Mouse (Mus musculus): ENCODE results near the gene Epha10.
"Not testable (repeated sequence)": the region's sequence is repeated elsewhere in the genome, so short reads cannot be mapped to it uniquely, and the experiment has no call there.

The Epha10 gene

DNA sequence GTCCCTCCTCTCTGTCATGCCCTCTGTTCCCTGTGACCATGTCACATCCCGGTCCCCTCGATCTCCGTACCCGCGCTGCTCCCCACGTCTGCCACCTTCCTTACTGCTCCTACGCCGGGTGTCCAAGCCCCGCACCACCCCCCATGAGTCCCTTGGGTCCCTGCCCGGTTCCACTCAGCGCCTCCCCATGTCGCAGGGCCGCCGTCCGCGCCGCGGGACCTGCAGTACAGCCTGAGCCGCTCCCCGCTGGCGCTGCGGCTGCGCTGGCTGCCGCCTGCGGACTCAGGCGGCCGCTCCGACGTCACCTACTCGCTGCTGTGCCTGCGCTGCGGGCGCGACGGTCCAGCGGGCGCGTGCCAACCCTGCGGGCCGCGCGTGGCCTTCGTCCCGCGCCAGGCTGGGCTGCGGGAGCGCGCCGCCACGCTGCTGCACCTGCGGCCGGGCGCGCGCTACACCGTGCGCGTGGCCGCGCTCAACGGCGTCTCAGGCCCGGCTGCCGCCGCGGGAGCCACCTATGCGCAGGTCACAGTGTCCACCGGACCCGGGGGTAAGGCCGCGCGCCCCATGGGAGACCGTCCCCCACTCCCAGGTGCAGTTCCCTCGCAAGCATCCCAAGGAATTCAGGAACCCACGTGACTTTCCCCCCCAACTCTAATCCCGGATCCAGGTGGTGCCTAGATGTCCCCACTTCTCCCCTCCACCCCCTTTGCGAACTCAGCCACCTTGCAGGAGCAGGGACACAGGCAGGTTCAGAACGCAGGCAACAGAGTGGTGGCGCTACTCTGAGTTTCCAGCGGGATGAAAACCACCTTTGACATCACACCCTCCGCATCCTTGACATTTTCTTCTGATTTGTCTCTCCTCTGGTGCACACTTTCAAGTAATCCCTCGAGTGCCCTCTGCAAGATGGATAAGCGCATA, 14.1 kb downstream of the Epha10 start:
- DNase-seq (ENCODE audit: low spot score in 2 of 2), result no peak

DNA sequence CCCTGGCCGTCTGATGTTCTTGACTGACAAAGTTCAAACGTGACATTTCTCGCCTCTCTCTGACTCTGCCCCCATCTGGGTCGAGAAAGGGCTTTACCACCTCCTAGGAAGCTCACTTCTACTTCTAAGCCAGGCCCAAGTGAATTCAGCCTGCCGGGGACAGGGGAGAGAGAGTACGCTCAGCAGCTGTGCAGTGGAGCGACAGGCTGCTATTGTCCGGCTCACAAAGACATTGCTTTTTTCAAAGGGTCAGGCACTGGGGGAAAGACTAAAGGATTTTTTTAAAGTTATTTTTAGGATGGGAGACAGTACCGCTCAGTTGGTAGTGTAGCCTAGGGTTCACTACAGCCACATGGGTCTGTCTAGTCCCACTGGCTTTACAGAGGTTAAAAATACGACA, 17.7 kb downstream of the Epha10 start:
- DNase-seq (ENCODE audit: low spot score in 2 of 2), result no peak

DNA sequence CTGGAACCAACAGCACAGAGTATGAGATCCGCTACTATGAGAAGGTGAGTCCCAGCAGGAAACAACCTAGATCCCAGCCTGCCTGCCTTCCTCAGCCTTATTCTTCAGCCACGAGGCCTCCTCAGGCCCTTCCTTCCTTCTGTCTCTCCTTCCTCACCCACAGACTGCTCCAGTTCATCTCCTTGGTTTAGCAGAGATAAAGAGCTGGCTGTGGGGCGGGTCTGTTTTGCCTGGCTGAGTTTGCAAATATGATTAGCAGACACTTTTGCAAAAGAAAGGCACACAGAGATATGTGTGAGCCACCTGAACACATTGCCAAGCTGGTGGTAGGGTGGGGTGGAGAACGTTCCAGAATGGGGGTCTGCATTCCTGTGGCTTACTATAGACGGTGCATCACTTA, 19.2 kb downstream of the Epha10 start:
- no peak for DNase-seq (ENCODE audit: low spot score in 2 of 2)

DNA sequence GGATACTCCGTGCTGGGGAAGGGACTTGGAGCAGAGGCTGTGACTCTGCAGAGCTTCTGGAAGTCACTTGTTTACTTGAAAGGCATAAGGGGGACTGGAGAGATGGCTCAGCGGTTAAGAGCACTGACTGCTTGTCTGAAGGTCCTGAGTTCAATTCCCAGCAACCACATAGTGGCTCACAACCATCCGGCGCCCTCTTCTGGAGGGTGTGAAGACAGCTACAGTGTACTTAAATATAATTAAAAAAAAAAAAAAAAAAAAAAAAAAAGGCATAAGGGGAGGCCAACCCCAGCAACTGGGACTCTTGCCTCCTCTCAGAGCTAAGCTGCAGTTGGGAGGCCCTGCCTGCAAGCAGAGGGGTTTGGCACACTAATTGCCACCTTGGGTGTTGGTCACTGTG, 24.7 kb downstream of the Epha10 start:
- DNase-seq (ENCODE audit: low spot score in 2 of 2), result no peak

GRCm38 (mm10) chr4:124905971-124906822, 25.5 kb downstream of the Epha10 start:
- no peak for DNase-seq (ENCODE audit: low spot score in 2 of 2)

GRCm38 (mm10) chr4:124928102-124928501, 47.4 kb downstream of the Epha10 start:
- no peak for DNase-seq (ENCODE audit: low spot score in 2 of 2)

DNA sequence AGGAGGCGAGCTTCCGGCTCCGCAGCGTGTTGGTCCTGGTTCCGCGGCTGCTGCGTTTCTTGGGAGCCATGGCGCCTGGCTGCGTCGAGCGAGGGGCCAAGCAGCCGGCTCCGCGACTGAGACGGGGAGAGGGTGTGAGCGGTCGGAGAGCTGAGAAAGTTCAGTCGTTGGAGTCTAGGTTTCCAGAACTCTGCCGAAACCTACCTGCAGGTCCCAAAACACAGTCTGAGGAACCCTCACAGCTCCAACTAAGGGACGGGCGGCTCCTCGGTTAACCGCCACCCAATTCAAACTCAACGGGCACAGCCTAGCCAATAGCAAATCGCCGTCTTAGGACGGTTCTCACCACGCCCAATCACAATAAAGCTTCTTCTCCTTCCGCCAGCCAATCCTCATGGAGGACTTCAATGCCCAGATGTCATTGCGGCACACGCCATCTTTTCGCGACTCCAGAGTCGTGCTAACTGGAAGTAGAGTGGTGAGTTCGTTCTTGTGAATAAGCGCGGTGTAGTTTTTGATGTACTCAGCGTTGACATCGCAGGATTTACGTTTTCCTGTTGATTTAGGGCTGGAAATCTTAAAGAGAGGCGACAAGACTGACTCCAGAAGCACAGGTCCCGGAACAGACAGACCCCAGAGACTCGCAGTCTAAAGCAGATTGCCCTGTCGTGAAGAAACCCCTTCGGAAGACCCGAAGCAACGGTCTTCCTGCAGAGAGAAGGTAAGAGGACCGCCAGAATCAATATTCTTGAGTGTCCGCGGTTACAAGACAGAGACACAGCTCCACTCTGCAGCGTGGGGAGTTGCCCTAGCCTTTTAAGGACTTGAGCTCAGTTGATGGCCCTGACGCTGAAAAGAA, 56.1 kb downstream of the Epha10 start, which contains the start of gene 9930104L06Rik:
Gene 9930104L06Rik, plus strand, starts transcription at position 436 of the 859 bp plus-strand sequence.
- peak; percentile 88 to 95 for DNase-seq (ENCODE audit: low spot score in 2 of 2)

- not testable (repeated sequence) for DNase-seq (ENCODE audit: low spot score in 2 of 2)
Measured at GRCm38 (mm10) chr4:124939211-124939610, 58.5 kb downstream of the Epha10 start, which contains the start of gene Cdca8. Cdca8 (minus strand) TSS chr4:124939311.

- DNase-seq (ENCODE audit: low spot score in 2 of 2), result peak; percentile 82 to 90
Measured at GRCm38 (mm10) chr4:124943022-124943421, 62.3 kb downstream of the Epha10 start.

DNA sequence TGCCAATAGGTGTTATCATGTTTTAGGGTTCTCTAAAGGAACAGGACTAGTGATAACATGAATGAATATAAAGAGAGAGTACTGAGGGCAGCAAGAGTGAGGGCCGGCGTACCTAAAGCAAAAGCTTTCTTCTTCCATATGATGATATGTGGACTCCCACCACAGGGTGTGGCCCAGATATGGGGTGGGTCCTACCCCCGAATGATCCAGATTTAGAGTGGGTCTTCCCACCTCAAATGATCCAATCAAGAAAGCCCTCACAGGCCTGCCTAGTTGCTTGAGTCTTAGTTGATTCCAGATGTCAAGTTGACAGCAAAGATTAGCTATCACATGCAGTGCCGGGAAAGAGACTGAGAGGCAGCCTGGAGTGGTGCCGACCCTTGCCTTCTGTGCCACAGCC, 63.1 kb downstream of the Epha10 start:
- DNase-seq (ENCODE audit: low spot score in 2 of 2), result no peak

DNA sequence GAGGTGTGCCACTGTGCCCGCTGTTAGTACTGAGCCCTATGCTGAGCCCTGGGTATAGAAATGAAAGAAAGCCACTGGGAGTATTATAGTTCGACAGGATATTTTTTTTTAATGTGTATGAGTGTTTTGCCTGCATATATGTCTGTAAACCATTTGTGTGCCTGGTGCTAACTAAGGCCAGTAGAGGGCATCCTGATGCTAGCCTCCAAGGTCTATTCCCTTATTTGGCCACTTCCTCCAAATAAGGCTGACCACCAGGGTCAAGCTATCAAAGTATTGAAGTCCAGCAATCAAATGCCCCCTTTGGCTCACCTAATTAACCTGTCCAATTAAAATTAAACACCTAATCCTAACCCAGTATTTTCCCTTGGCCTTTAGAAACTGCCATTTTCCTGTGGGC, 64.3 kb downstream of the Epha10 start:
- DNase-seq (ENCODE audit: low spot score in 2 of 2), result no peak

GRCm38 (mm10) chr4:124949488-124949887, 68.8 kb downstream of the Epha10 start:
- DNase-seq (ENCODE audit: low spot score in 2 of 2), result no peak

GRCm38 (mm10) chr4:124950181-124951035, 69.7 kb downstream of the Epha10 start:
- no peak for DNase-seq (ENCODE audit: low spot score in 2 of 2)

- DNase-seq (ENCODE audit: low spot score in 2 of 2), result no peak
Measured at GRCm38 (mm10) chr4:124951036-124951433, 70.3 kb downstream of the Epha10 start.

- DNase-seq (ENCODE audit: low spot score in 2 of 2), result no peak
Measured at GRCm38 (mm10) chr4:124953546-124953945, 72.8 kb downstream of the Epha10 start.

- no peak for DNase-seq (ENCODE audit: low spot score in 2 of 2)
Measured at GRCm38 (mm10) chr4:124957284-124957683, 76.6 kb downstream of the Epha10 start.

DNA sequence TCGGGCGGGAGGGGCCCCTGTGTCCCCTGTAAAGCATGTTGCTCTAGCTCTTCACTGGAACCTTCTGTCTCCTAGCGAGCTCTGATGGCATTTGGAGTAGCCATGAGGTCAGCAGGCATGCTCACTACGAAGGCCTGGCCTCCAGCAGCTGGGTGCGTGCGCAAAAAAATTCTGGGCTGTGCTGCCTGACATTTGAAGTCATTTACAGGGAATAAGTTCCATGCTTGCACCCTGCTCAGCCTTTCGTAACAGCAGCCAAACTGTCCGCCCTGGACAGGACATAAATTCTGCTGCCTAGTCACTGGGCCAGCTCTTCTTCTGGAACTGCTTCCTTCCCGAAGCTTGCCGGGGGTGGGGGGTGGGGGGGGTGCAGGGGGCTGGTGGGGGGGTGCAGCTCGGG, 78.4 kb downstream of the Epha10 start:
- no peak for DNase-seq (ENCODE audit: low spot score in 2 of 2)

DNA sequence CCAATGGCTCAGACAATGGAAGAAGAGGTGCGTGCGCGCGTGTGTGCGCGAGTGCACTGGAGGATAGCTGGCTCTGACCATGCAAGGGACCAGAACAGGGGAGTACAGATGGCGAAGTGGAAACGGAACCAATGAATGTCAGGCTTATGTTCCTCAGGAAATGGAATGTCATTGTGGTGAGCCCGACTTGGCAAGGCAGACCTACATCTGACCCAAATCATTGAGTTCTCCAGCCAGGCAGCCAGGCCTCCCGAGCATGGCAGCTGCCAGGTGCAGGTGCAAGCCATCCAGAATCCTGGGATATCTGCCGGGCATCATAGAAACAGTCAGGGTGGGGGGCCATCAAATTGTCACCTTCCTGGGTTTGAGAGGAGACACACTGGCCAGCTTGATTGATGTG, 80.2 kb downstream of the Epha10 start:
- no peak for DNase-seq (ENCODE audit: low spot score in 2 of 2)

DNA sequence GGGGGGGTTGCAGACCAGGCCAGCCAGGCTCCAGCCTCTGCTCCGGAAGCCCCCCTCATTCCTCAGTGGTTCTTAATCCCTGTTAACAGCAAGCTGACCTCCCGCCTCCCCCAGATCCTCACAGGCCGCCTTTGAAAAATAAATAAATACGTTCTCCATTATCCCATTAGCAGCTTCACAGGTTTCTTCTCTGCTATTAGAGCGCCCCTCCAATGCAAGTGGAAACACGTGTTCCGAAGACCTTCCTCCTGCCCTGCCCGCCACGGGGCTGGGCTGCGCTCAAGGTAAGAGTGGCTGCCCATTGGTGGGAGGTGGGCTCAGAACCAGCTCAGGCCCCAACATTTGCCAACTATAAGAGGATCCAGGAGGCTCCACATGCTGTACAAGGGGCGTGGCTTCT, 81.9 kb downstream of the Epha10 start:
- no peak for DNase-seq (ENCODE audit: low spot score in 2 of 2)

GRCm38 (mm10) chr4:124964912-124965599, 84.4 kb downstream of the Epha10 start:
- DNase-seq (ENCODE audit: low spot score in 2 of 2), result no peak

Data from spleen, postnatal 10 days (tissue).